Mouse (Mus musculus): Measurements from ENCODE around the gene Olfr434. TPM values are rescaled to one million over a fixed set of nuclear protein-coding genes. Genes with fewer than 3 reads are reported as not detected.
"Not testable (repeated sequence)": the region's sequence is repeated elsewhere in the genome, so short reads cannot be mapped to it uniquely, and the experiment has no call there.

Olfr434 gene
- polyA plus RNA-seq (2012; ENCODE audit: insufficient read depth, insufficient read length, missing spikeins), result not detected in 2 replicates

- not testable (repeated sequence) for H3K4me1 ChIP-seq (ENCODE audit: control insufficient read depth, insufficient read depth, low read length); H3K4me3 ChIP-seq (ENCODE audit: insufficient read depth, low read length); H3K27ac ChIP-seq (ENCODE audit: insufficient read depth, low read depth, low read length)
Measured at GRCm38 (mm10) chr6:43212873-43213272, at the start of gene Olfr434. Gene Olfr434, plus strand, starts transcription at chr6:43213021.

DNA sequence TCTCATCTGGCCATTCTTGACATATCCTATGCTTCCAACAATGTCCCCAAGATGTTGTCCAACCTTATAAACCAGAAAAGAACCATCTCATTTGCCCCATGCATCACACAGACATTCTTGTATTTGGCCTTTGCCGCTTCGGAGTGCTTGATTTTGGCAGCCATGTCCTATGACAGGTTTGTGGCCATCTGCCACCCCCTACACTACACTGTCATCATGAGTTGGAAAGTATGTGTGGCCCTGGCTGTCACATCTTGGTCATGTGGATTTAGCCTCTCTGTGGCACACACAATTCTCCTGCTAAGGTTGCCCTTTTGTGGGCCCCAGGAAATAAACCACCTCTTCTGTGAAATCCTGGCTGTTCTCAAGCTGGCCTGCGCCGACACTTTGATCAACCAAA, 45.6 kb upstream of the Olfr434 start:
- no peaks in the 10 kb centered on the region for H3K4me1 ChIP-seq (ENCODE audit: control insufficient read depth, insufficient read depth, low read length)
- no peak overlapping the region for H3K4me3 ChIP-seq (ENCODE audit: insufficient read depth, low read length)
- TF ChIP-seq CTCF (IDR thresholded peaks at IDR 0.05; ENCODE audit: low read depth, low read length), result no peak
- no peak for TF ChIP-seq POLR2A (IDR thresholded peaks at IDR 0.05; ENCODE audit: borderline replicate concordance, low read depth, low read length)
- no peak overlapping the region for H3K27ac ChIP-seq (ENCODE audit: insufficient read depth, low read depth, low read length)

DNA sequence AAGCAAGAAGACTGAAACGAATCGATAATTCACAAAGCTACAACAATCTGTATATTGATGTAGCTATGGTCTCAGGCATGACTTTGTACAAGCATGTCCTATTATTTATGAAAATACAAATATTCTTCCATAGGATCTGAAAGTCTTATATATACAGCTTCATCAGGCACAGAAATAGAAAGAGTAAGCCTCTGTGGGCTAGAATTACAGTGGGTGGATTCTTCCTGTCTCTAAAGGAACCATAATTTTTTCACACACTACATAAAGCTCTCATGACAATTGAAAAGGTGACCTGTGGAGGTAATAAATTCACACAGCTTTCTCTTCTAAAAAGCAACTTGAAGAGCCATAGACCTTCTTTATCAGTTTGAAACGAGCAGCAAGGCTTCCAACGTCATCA, 41.0 kb upstream of the Olfr434 start, which contains the start of gene Olfr13:
TSS of gene Olfr13 (plus strand) at position 301 of the 400 bp plus-strand sequence.
- no peak within 1 kb of the TSS for H3K27ac ChIP-seq (ENCODE audit: insufficient read depth, low read depth, low read length)
- H3K4me1 ChIP-seq (ENCODE audit: control insufficient read depth, insufficient read depth, low read length), result no peaks in the 10 kb centered on the region
- TF ChIP-seq POLR2A (IDR thresholded peaks at IDR 0.05; ENCODE audit: borderline replicate concordance, low read depth, low read length), result no peak
- TF ChIP-seq CTCF (IDR thresholded peaks at IDR 0.05; ENCODE audit: low read depth, low read length), result no peak
- no peak within 1 kb of the TSS for H3K4me3 ChIP-seq (ENCODE audit: insufficient read depth, low read length)

GRCm38 (mm10) chr6:43178129-43178528, 34.7 kb upstream of the Olfr434 start:
- H3K27ac ChIP-seq (ENCODE audit: insufficient read depth, low read depth, low read length), result no peak overlapping the region
- TF ChIP-seq POLR2A (IDR thresholded peaks at IDR 0.05; ENCODE audit: borderline replicate concordance, low read depth, low read length) (no peak), CTCF (IDR thresholded peaks at IDR 0.05; ENCODE audit: low read depth, low read length) (no peak)
- no peak overlapping the region for H3K4me3 ChIP-seq (ENCODE audit: insufficient read depth, low read length)
- H3K4me1 ChIP-seq (ENCODE audit: control insufficient read depth, insufficient read depth, low read length), result no peaks in the 10 kb centered on the region

DNA sequence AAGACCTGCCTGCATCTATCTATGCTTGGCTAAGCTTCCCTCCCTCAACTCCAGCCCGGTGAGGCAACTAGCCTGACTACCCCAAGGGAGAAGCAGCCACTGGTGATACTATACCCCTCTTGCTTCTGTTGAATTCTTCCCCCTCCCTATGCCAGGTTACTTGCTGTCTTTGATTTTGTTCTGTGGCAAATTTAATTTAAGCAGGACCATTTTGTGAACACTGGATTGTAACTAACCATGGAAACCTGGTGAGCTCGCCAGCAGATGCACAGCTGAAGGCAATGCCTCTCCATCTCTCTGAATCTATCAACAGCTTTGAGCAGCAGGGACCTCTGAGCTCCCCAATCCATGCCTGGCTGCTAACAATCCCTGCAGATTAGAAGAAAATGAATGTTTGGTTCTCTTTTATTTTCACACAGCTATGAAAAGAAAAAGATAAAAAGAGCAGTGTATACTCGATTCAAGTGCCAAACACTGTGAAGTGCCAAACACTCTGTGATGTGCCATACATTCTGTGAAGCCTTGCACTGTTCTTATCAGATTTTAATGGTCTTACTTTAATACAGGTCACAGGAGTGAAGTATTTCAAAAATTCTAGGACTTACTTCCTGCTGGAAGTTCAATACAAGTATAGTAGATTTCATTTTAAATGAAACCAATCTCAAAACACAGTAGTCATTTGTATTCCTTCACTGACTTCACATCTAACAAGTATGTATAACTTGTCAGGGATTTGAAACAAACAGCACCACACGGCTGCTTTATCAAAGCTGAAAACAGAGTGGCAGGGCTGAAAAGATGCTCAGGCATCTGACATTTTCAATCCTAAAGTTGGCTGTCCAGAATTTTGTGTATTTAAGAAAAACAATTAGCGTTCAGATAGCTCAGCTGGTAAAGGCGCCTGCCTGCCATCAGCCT, 34.0 kb upstream of the Olfr434 start:
- H3K4me3 ChIP-seq (ENCODE audit: insufficient read depth, low read length), result no peak overlapping the region
- TF ChIP-seq POLR2A (IDR thresholded peaks at IDR 0.05; ENCODE audit: borderline replicate concordance, low read depth, low read length) (no peak), CTCF (IDR thresholded peaks at IDR 0.05; ENCODE audit: low read depth, low read length) (no peak)
- no peak overlapping the region for H3K27ac ChIP-seq (ENCODE audit: insufficient read depth, low read depth, low read length)
- H3K4me1 ChIP-seq (ENCODE audit: control insufficient read depth, insufficient read depth, low read length), result no peaks in the 10 kb centered on the region

DNA sequence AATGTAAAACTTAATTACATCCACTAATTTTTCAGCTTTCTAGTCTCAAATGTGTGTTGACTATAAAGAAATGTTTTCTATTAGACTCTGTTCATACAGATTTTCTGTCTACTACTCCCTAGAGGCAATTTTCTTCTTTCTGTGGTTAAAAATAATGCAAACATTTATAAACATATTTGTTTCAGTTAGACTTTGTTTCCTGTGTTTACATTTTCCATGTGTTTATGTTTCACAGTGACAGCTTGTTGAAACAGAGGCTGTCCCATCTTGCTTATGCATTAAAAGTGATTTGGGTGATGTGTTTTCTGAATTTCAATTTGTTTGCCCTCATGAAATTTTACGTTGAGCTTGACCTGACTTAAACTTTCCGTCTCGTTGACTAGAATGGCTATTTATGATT, 21.8 kb upstream of the Olfr434 start:
- Histone ChIP-seq H3K4me3 (ENCODE audit: insufficient read depth, low read length) (no peak overlapping the region), H3K27ac (ENCODE audit: insufficient read depth, low read depth, low read length) (no peak overlapping the region), H3K4me1 (ENCODE audit: control insufficient read depth, insufficient read depth, low read length) (no peaks in the 10 kb centered on the region)
- TF ChIP-seq CTCF (IDR thresholded peaks at IDR 0.05; ENCODE audit: low read depth, low read length), result no peak
- TF ChIP-seq POLR2A (IDR thresholded peaks at IDR 0.05; ENCODE audit: borderline replicate concordance, low read depth, low read length), result no peak

- TF ChIP-seq CTCF (IDR thresholded peaks at IDR 0.05; ENCODE audit: low read depth, low read length) (no peak), POLR2A (IDR thresholded peaks at IDR 0.05; ENCODE audit: borderline replicate concordance, low read depth, low read length) (no peak)
- no peak within 1 kb of the TSS for H3K4me3 ChIP-seq (ENCODE audit: insufficient read depth, low read length)
- H3K4me1 ChIP-seq (ENCODE audit: control insufficient read depth, insufficient read depth, low read length), result no peaks in the 10 kb centered on the region
- H3K27ac ChIP-seq (ENCODE audit: insufficient read depth, low read depth, low read length), result no peak within 1 kb of the TSS
Measured at GRCm38 (mm10) chr6:43196781-43197180, 16.0 kb upstream of the Olfr434 start, which contains the start of gene Olfr435. Gene Olfr435, plus strand, starts transcription at chr6:43197146.

- no peak overlapping the region for H3K27ac ChIP-seq (ENCODE audit: insufficient read depth, low read depth, low read length)
- TF ChIP-seq POLR2A (IDR thresholded peaks at IDR 0.05; ENCODE audit: borderline replicate concordance, low read depth, low read length) (no peak), CTCF (IDR thresholded peaks at IDR 0.05; ENCODE audit: low read depth, low read length) (no peak)
- no peaks in the 10 kb centered on the region for H3K4me1 ChIP-seq (ENCODE audit: control insufficient read depth, insufficient read depth, low read length)
- no peak overlapping the region for H3K4me3 ChIP-seq (ENCODE audit: insufficient read depth, low read length)
Measured at GRCm38 (mm10) chr6:43198094-43198493, 14.7 kb upstream of the Olfr434 start.

DNA sequence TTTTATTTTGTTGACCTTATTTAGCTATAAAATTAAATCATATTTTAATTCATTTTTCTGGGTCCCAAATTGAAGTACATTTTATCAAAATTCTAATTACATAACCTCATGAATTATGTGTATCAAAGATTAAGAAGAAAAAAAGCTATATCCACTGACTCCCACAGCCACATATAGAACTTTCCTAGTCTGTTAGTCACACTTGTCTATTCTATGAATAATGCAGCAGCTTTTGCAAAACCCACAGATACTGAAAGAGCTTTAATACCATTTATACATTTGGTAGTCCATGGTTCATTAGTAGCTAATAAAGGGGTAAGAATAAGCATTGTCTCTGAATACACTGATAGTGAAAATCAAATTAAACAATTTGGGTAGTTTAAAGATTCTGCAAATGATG, 10.0 kb upstream of the Olfr434 start:
- no peak overlapping the region for H3K27ac ChIP-seq (ENCODE audit: insufficient read depth, low read depth, low read length)
- no peak for TF ChIP-seq POLR2A (IDR thresholded peaks at IDR 0.05; ENCODE audit: borderline replicate concordance, low read depth, low read length)
- no peak for TF ChIP-seq CTCF (IDR thresholded peaks at IDR 0.05; ENCODE audit: low read depth, low read length)
- H3K4me3 ChIP-seq (ENCODE audit: insufficient read depth, low read length), result no peak overlapping the region
- H3K4me1 ChIP-seq (ENCODE audit: control insufficient read depth, insufficient read depth, low read length), result no peaks in the 10 kb centered on the region

DNA sequence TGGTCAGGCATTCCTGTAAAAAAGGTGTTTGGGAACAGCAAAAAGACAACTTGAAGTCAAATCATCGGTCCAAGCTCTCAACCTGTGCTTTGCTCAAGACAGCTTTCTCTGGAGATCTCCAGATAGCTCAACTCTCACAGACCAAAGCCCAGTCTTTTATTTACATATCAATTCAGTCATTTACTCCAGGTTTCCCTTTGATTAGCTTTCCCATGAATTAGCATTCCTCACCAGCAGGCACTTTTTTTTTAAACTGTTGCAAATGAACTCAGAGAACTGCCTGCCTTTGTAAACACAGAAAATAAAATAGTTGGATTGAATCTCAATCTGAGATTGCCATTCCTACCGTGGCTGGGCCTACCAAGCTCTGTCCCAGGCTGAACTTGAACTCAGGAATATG, 7.5 kb upstream of the Olfr434 start:
- Histone ChIP-seq H3K4me3 (ENCODE audit: insufficient read depth, low read length) (no peak overlapping the region), H3K27ac (ENCODE audit: insufficient read depth, low read depth, low read length) (no peak overlapping the region), H3K4me1 (ENCODE audit: control insufficient read depth, insufficient read depth, low read length) (no peaks in the 10 kb centered on the region)
- TF ChIP-seq POLR2A (IDR thresholded peaks at IDR 0.05; ENCODE audit: borderline replicate concordance, low read depth, low read length) (no peak), CTCF (IDR thresholded peaks at IDR 0.05; ENCODE audit: low read depth, low read length) (no peak)

DNA sequence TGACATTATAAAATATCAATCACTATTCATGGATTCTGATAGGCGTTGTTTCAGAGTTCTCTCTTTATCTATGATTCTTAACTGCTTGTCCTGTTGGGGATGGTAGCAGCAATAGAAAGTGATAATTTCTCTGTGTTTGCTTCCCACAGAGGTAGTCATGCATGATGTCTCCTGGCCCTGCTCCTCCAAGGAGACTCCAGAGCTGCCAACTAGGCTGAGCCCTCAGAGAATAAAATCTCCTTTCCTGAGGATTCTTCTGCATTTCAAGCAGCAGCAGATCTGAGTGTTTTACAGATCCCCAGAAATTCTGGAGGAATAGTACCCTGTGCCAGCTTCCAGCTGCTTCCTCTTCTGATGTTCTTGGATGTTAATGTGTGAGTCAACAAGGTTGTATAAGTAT, 18.4 kb downstream of the Olfr434 start, which contains the start of gene Olfr47:
TSS of gene Olfr47 (plus strand) at position 275 of the 400 bp plus-strand sequence.
- not testable (repeated sequence) for H3K4me1 ChIP-seq (ENCODE audit: control insufficient read depth, insufficient read depth, low read length); H3K27ac ChIP-seq (ENCODE audit: insufficient read depth, low read depth, low read length); H3K4me3 ChIP-seq (ENCODE audit: insufficient read depth, low read length)

Data from bone marrow macrophage, adult 2 months (primary cell).